Mouse (Mus musculus) adrenal gland, postnatal 14 days (tissue): ENCODE measurements at regions not wholly inside any gene's neighbourhood (a gene's known extent, or its start where the extent isn't known, plus 50 kb on each side); places are given as distances from the start of the nearest gene placed in this dataset.

ENCODE experiments used
- DNase-seq: peaks from one replicate; pipeline ENCODE4 v3.0.0; 2021; ENCODE audit warnings: mixed read lengths

GRCm38 (mm10) chr9:43387397-43387796 lies 76.7 kb downstream of the Trim29 start:
- DNase-seq = no peak

- no peak for DNase-seq
Observed at GRCm38 (mm10) chr9:43389491-43390083, 78.9 kb downstream of the Trim29 start.

- DNase-seq = no peak
Observed at GRCm38 (mm10) chr9:43392467-43393064, 81.9 kb downstream of the Trim29 start.

- DNase-seq = no peak
Observed at GRCm38 (mm10) chr9:43394204-43394603, 83.6 kb downstream of the Trim29 start.

- DNase-seq = no peak
Observed at GRCm38 (mm10) chr9:43395209-43395608, 84.6 kb downstream of the Trim29 start.

- no peak for DNase-seq
Observed at GRCm38 (mm10) chr9:43396566-43396965, 85.9 kb downstream of the Trim29 start.

GRCm38 (mm10) chr9:43408493-43408892 lies 97.8 kb downstream of the Trim29 start:
- DNase-seq = no peak

- no peak for DNase-seq
Observed at GRCm38 (mm10) chr9:43412473-43412872, 101.8 kb downstream of the Trim29 start.

- DNase-seq = no peak
Observed at GRCm38 (mm10) chr9:43419993-43420715, 109.5 kb downstream of the Trim29 start.

- no peak for DNase-seq
Observed at GRCm38 (mm10) chr9:43427007-43427406, 116.4 kb downstream of the Trim29 start.

- DNase-seq = no peak
Observed at GRCm38 (mm10) chr9:43433953-43434352, 123.3 kb downstream of the Trim29 start.

GRCm38 (mm10) chr9:43438476-43438875 lies 127.8 kb downstream of the Trim29 start:
- no peak for DNase-seq

- DNase-seq = no peak
Observed at GRCm38 (mm10) chr9:43440959-43441510, 130.4 kb downstream of the Trim29 start.

- DNase-seq = no peak
Observed at GRCm38 (mm10) chr9:43445491-43445890, 134.8 kb downstream of the Trim29 start.

GRCm38 (mm10) chr9:43447372-43447771 lies 136.7 kb downstream of the Trim29 start:
- DNase-seq = no peak

- DNase-seq = no peak
Observed at GRCm38 (mm10) chr9:43448981-43449380, 138.3 kb downstream of the Trim29 start.

GRCm38 (mm10) chr9:43453953-43454582 lies 143.4 kb downstream of the Trim29 start:
- DNase-seq = no peak

GRCm38 (mm10) chr9:43457736-43458135 lies 147.1 kb downstream of the Trim29 start:
- DNase-seq = peak; percentile 47

- no peak for DNase-seq
Observed at GRCm38 (mm10) chr9:43461131-43461530, 150.5 kb downstream of the Trim29 start.

GRCm38 (mm10) chr9:43463445-43464090 lies 152.9 kb downstream of the Trim29 start:
- DNase-seq = no peak

GRCm38 (mm10) chr9:43465129-43465528 lies 154.5 kb downstream of the Trim29 start:
- DNase-seq = no peak

GRCm38 (mm10) chr9:43465731-43466330 lies 155.2 kb downstream of the Trim29 start:
- no peak for DNase-seq
